Mouse (Mus musculus): Measurements from ENCODE around the gene Omt2a. TPM values are rescaled to one million over a fixed set of nuclear protein-coding genes. Genes with fewer than 3 reads are reported as not detected.
A peak's percentile ranks its signal among the peaks of the same experiment; 100 is the strongest.
"Not testable (repeated sequence)": the region's sequence is repeated elsewhere in the genome, so short reads cannot be mapped to it uniquely, and the experiment has no call there.

Omt2a gene
- total and polyA plus RNA-seq, 3 experiments: not detected

DNA sequence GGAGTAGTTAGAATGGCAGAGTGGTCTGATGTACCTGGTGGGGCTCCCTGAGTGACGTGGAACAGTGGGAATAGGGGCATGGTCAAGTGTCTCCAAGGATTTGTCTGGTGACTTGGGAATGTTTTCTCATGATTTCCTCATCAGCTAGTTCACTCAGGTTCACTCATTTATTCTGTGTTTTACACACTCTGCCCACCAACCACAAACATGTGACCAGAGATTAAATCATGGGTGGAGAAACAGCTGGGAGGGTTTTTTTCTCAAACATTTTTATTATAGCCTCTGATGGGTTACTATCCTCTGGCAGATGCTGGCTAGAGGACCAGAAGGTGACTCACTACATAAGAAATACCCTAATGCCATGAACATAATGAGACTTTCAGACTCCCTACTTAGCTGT lies 16.4 kb downstream of the Omt2a start:
- Histone ChIP-seq H3K9me3 (replicated peaks; ENCODE audit: low read length) (no peaks in the 10 kb centered on the region), H3K36me3 (replicated peaks in 1 of 2; ENCODE audit: control insufficient read depth in 1 of 2, insufficient read depth in 1 of 2, low read length in 1 of 2) (no peaks in the 10 kb centered on the region), H3K4me2 (ENCODE audit: insufficient read depth, low read depth, poor library complexity, severe bottlenecking) (no peak overlapping the region), H3K9ac (ENCODE audit: insufficient read depth, low read depth) (no peak overlapping the region), H3K4me1 (ENCODE audit: control insufficient read depth in 1 of 2, insufficient read depth in 2 of 2) (no peaks in the 10 kb centered on the region), H3K4me3 (replicated peaks in 1 of 3; ENCODE audit: low read depth in 2 of 3, low read length in 2 of 3, poor library complexity in 1 of 3) (no peak overlapping the region), H3K27me3 (replicated peaks) (peaks cover 2% of the 10 kb centered on the region), H3K79me2 (replicated peaks; ENCODE audit: control insufficient read depth, extremely low read depth, insufficient read depth, poor library complexity, severe bottlenecking) (no peaks in the 10 kb centered on the region), H3K27ac (ENCODE audit: insufficient read depth, low read depth) (no peak overlapping the region)
- dilution Hi-C loops (cut with MboI; ENCODE audit: extremely low pct_ligation_motif_present, extremely low pct_unique_long_range_greater_than_20kb, low sequenced_read_pairs): no loop called here
- no peak for TF ChIP-seq ZMIZ1 (IDR thresholded peaks at IDR 0.05; ENCODE audit: low read depth, low read length)
- TF ChIP-seq MAZ (IDR thresholded peaks at IDR 0.05; ENCODE audit: low read depth, low read length): no peak
- no peak for TF ChIP-seq USF1 (IDR thresholded peaks at IDR 0.05; ENCODE audit: low read depth, low read length)
- no peak for TF ChIP-seq IRF4 (IDR thresholded peaks at IDR 0.05; ENCODE audit: low read depth, low read length)
- no peak for TF ChIP-seq CHD2 (IDR thresholded peaks at IDR 0.05; ENCODE audit: low read length)
- TF ChIP-seq RCOR1 (conservative IDR thresholded peaks at IDR 0.05; ENCODE audit: low read depth, low read length): no peak
- no peak for TF ChIP-seq MAFK (IDR thresholded peaks at IDR 0.05; ENCODE audit: insufficient replicate concordance, low read length)
- TF ChIP-seq MEF2A (IDR thresholded peaks at IDR 0.05; ENCODE audit: borderline replicate concordance, low read depth, low read length): no peak
- no peak for TF ChIP-seq ETS1 (conservative IDR thresholded peaks at IDR 0.05; ENCODE audit: low read depth, low read length)
- DNase-seq (ENCODE audit: extremely low read depth): no peak
- in situ Hi-C loops (cut with MboI; ENCODE audit: low pct_ligation_motif_present, low pct_unique_long_range_greater_than_20kb, low sequenced_read_pairs): no loop called here

DNA sequence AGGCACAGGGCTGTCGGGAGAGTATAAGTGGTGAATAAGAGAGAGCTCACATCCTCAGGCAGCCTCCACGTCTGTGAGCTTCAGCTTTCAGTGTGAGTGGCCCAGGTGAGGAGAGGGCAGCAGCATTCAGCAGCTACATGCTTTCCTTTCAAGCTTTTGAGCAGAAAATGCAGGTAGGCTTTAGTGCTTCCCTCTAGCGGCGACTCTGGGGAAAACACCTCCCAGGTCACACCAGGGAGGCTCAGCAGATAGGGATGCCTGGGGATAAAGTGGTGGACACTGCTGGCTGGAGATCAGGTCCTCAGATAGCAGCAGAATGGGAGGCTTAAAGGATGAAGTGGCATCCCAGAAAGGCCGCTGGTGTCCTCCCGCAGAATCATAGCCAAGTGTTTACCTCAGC lies 18.5 kb downstream of the Omt2a start:
- H3K27me3 ChIP-seq (replicated peaks); in situ Hi-C loops (cut with MboI; ENCODE audit: low pct_ligation_motif_present, low pct_unique_long_range_greater_than_20kb, low sequenced_read_pairs); H3K9ac ChIP-seq (ENCODE audit: insufficient read depth, low read depth); H3K4me3 ChIP-seq (replicated peaks in 1 of 3; ENCODE audit: low read depth in 2 of 3, low read length in 2 of 3, poor library complexity in 1 of 3); H3K79me2 ChIP-seq (replicated peaks; ENCODE audit: control insufficient read depth, extremely low read depth, insufficient read depth, poor library complexity, severe bottlenecking); H3K9me3 ChIP-seq (replicated peaks; ENCODE audit: low read length); H3K36me3 ChIP-seq (replicated peaks in 1 of 2; ENCODE audit: control insufficient read depth in 1 of 2, insufficient read depth in 1 of 2, low read length in 1 of 2); dilution Hi-C loops (cut with MboI; ENCODE audit: extremely low pct_ligation_motif_present, extremely low pct_unique_long_range_greater_than_20kb, low sequenced_read_pairs); H3K4me1 ChIP-seq (ENCODE audit: control insufficient read depth in 1 of 2, insufficient read depth in 2 of 2); H3K27ac ChIP-seq (ENCODE audit: insufficient read depth, low read depth): not testable (repeated sequence)
- peak; percentile 45 for DNase-seq (ENCODE audit: extremely low read depth)
- peak; percentile 67 to 71 for TF ChIP-seq CTCF (conservative IDR thresholded peaks at IDR 0.05 in 1 of 2, IDR thresholded peaks at IDR 0.05 in 1 of 2; ENCODE audit: low read depth in 2 of 2, low read length in 2 of 2)
- H3K4me2 ChIP-seq (ENCODE audit: insufficient read depth, low read depth, poor library complexity, severe bottlenecking): peak overlapping the region; percentile 44; the same call in 1 of the 2 replicates

DNA sequence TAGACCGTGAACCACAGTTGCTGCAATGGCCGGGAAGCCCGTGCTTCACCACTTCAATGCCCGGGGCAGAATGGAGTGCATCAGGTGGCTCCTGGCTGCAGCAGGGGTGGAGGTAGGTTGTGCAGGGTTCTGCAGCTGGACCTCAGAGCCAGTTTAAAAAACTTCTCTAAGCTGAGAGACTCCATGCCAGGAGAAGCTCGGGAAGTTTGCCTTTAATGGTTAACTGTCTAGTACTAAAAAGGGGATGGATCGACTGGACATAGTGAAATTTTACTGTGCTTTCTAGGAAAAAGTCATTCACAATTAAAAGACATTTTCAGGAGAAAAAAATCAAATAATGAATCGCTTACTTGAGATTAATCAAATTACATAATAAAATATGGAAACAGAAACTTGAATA lies 19.8 kb downstream of the Omt2a start:
- H3K27me3 ChIP-seq (replicated peaks); H3K27ac ChIP-seq (ENCODE audit: insufficient read depth, low read depth); DNase-seq (ENCODE audit: extremely low read depth); H3K36me3 ChIP-seq (replicated peaks in 1 of 2; ENCODE audit: control insufficient read depth in 1 of 2, insufficient read depth in 1 of 2, low read length in 1 of 2); H3K9me3 ChIP-seq (replicated peaks; ENCODE audit: low read length); H3K4me2 ChIP-seq (ENCODE audit: insufficient read depth, low read depth, poor library complexity, severe bottlenecking); H3K79me2 ChIP-seq (replicated peaks; ENCODE audit: control insufficient read depth, extremely low read depth, insufficient read depth, poor library complexity, severe bottlenecking); in situ Hi-C loops (cut with MboI; ENCODE audit: low pct_ligation_motif_present, low pct_unique_long_range_greater_than_20kb, low sequenced_read_pairs); H3K4me3 ChIP-seq (replicated peaks in 1 of 3; ENCODE audit: low read depth in 2 of 3, low read length in 2 of 3, poor library complexity in 1 of 3); H3K9ac ChIP-seq (ENCODE audit: insufficient read depth, low read depth); H3K4me1 ChIP-seq (ENCODE audit: control insufficient read depth in 1 of 2, insufficient read depth in 2 of 2); dilution Hi-C loops (cut with MboI; ENCODE audit: extremely low pct_ligation_motif_present, extremely low pct_unique_long_range_greater_than_20kb, low sequenced_read_pairs): not testable (repeated sequence)

DNA sequence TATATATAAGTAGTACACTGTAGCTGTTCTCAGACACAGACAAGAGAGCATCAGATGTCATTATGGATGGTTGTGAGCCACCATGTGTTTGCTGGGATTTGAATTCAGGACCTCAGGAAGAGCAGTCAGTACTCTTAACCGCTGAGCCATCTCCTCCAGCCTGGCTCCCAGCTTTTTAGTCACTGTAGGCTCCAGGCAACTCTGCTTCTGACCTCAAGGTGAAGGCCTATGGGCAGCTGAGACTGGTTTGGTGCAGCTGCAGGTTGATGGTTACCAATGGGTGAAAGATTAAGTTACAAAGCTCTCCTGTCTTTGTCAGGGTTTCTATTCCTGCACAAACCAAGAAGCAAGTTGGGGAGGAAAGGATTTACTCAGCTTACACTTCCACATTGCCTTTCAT lies 20.9 kb downstream of the Omt2a start:
- H3K27me3 ChIP-seq (replicated peaks): not testable (repeated sequence)

DNA sequence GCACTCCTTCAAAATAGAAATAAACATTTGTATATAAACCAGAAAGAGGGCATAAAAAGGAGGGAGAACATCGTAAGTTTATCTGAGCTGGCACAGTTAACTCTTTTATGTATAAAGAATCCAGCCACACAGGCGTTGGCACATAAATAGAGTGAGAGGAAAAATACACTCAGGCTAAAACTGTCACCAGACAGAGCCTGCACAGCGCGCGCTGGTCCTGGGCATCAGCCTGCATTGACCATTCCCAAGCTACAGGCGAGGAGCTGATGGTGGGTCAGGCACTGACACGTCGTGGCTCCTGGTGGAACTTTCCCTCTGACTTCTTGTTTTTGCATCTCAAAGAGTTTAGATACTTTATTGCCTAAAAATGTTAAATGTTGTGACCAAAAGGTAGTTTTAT lies 22.1 kb downstream of the Omt2a start:
- H3K27ac ChIP-seq (ENCODE audit: insufficient read depth, low read depth); H3K36me3 ChIP-seq (replicated peaks in 1 of 2; ENCODE audit: control insufficient read depth in 1 of 2, insufficient read depth in 1 of 2, low read length in 1 of 2); DNase-seq (ENCODE audit: extremely low read depth); H3K9me3 ChIP-seq (replicated peaks; ENCODE audit: low read length); in situ Hi-C loops (cut with MboI; ENCODE audit: low pct_ligation_motif_present, low pct_unique_long_range_greater_than_20kb, low sequenced_read_pairs); H3K4me2 ChIP-seq (ENCODE audit: insufficient read depth, low read depth, poor library complexity, severe bottlenecking); H3K4me3 ChIP-seq (replicated peaks in 1 of 3; ENCODE audit: low read depth in 2 of 3, low read length in 2 of 3, poor library complexity in 1 of 3); H3K79me2 ChIP-seq (replicated peaks; ENCODE audit: control insufficient read depth, extremely low read depth, insufficient read depth, poor library complexity, severe bottlenecking); H3K4me1 ChIP-seq (ENCODE audit: control insufficient read depth in 1 of 2, insufficient read depth in 2 of 2); H3K27me3 ChIP-seq (replicated peaks); H3K9ac ChIP-seq (ENCODE audit: insufficient read depth, low read depth); dilution Hi-C loops (cut with MboI; ENCODE audit: extremely low pct_ligation_motif_present, extremely low pct_unique_long_range_greater_than_20kb, low sequenced_read_pairs): not testable (repeated sequence)

More for the DNA sequence above, 20.9 kb downstream of the Omt2a start:
- H3K9ac ChIP-seq (ENCODE audit: insufficient read depth, low read depth); H3K9me3 ChIP-seq (replicated peaks; ENCODE audit: low read length); in situ Hi-C loops (cut with MboI; ENCODE audit: low pct_ligation_motif_present, low pct_unique_long_range_greater_than_20kb, low sequenced_read_pairs); DNase-seq (ENCODE audit: extremely low read depth); H3K4me2 ChIP-seq (ENCODE audit: insufficient read depth, low read depth, poor library complexity, severe bottlenecking); H3K36me3 ChIP-seq (replicated peaks in 1 of 2; ENCODE audit: control insufficient read depth in 1 of 2, insufficient read depth in 1 of 2, low read length in 1 of 2); dilution Hi-C loops (cut with MboI; ENCODE audit: extremely low pct_ligation_motif_present, extremely low pct_unique_long_range_greater_than_20kb, low sequenced_read_pairs); H3K79me2 ChIP-seq (replicated peaks; ENCODE audit: control insufficient read depth, extremely low read depth, insufficient read depth, poor library complexity, severe bottlenecking); H3K27ac ChIP-seq (ENCODE audit: insufficient read depth, low read depth); H3K4me1 ChIP-seq (ENCODE audit: control insufficient read depth in 1 of 2, insufficient read depth in 2 of 2); H3K4me3 ChIP-seq (replicated peaks in 1 of 3; ENCODE audit: low read depth in 2 of 3, low read length in 2 of 3, poor library complexity in 1 of 3): not testable (repeated sequence)
